Mouse (Mus musculus) spleen, adult 2 months (tissue): ENCODE data around the gene Mettl27.

Experiments used
- CTCF ChIP-seq: fragments of 200-500 bp; IDR thresholded peaks from 2 replicates; pipeline ENCODE4 v1.5.1; 2011; ENCODE audit warnings: mild to moderate bottlenecking, inconsistent platforms; ENCODE audit not compliant: insufficient read depth, insufficient read length, insufficient replicate concordance; ENCODE audit errors: extremely low read depth
- POLR2A ChIP-seq: fragments of 200-500 bp; IDR thresholded peaks from 2 replicates; pipeline ENCODE4 v1.6.1; 2011; ENCODE audit warnings: low read depth, low read length, inconsistent platforms

DNA sequence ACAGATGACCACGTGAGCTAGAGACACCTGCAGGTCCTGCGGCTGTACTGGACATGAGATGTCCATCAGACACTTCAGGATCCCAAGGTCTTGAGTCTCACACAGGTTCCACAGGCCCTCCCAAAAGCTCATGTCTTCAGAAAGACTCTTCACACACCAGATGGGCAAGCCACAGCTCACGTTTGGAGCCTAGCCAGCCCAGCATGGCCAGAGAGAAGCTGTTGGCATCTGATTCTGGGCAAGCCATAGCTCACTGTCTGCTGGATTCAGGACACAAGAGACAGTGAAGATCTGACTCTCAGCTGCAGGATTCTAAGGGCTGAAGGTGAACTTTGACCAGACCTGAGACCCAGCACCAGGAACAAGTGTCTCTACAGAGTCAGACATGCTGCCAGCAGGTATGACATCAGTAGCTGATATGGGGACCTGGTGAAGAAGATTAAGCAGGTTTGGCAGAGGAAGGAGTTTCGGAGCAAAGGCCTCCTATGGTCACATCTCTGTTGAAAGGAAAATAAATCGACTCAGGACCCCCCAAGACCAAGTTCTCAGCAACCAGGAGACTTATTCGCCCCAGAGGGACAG, 12.0 kb upstream of the Mettl27 start:
- TF ChIP-seq CTCF: no peak
- no peak for TF ChIP-seq POLR2A
